Mouse (Mus musculus) intestine, embryonic 15.5 days (tissue): ENCODE data around the gene 1190005I06Rik. TPM values are rescaled to one million over a fixed set of nuclear protein-coding genes. Genes with fewer than 3 reads are reported as not detected.

Experiments used
- ATAC-seq: fragments of 200-750 bp; cut with Nextera tagmentation; 2 replicates; pipeline ENCODE4 v1.8.0; 2017; ENCODE audit warnings: moderate TSS enrichment, moderate library complexity
- H3K27ac ChIP-seq: fragments of 300-500 bp; sonication (generic); 2 replicates; pipeline ENCODE4 v1.5.1; 2015; ENCODE audit warnings: mild to moderate bottlenecking, inconsistent platforms
- H3K27me3 ChIP-seq: fragments of 300-500 bp; sonication (generic); replicated peaks from 2 replicates; pipeline ENCODE4 v1.6.1; 2015; ENCODE audit warnings: inconsistent platforms
- H3K36me3 ChIP-seq: fragments of 300-500 bp; sonication (generic); 2 replicates; pipeline ENCODE4 v1.6.1; 2015; ENCODE audit warnings: inconsistent platforms
- H3K4me1 ChIP-seq: fragments of 300-500 bp; sonication (generic); replicated peaks from 2 replicates; pipeline ENCODE4 v1.6.1; 2015; ENCODE audit warnings: inconsistent platforms
- H3K4me2 ChIP-seq: fragments of 300-500 bp; sonication (generic); replicated peaks from 2 replicates; pipeline ENCODE4 v1.6.1; 2015; ENCODE audit warnings: mild to moderate bottlenecking, inconsistent platforms
- H3K4me3 ChIP-seq: fragments of 300-500 bp; sonication (generic); replicated peaks from 2 replicates; pipeline ENCODE4 v1.5.1; 2015; ENCODE audit warnings: inconsistent platforms
- H3K9ac ChIP-seq: fragments of 300-500 bp; sonication (generic); 2 replicates; pipeline ENCODE4 v1.6.1; 2015; ENCODE audit warnings: inconsistent platforms
- H3K9me3 ChIP-seq: fragments of 300-500 bp; sonication (generic); 2 replicates; pipeline ENCODE4 v1.6.1; 2016; ENCODE audit warnings: inconsistent platforms
- WGBS: fragments of 180-500 bp; shearing (Covaris S2); methylation state at CpG from one replicate; pipeline ENCODE4 v1.1.7; 2015; 5-methylcytosine and 5-hydroxymethylcytosine counted together
- polyA plus RNA-seq: library from polyadenylated mRNA; unstranded; fragments of >200 nt; fragmentation: Nextera tagmentation; extraction: Ambion mirVana; gene quantifications from 2 replicates; pipeline ENCODE4 v1.2.1, GENCODE M21; 2015

Gene 1190005I06Rik
- polyA plus RNA-seq, 1 experiment from 2014 or later = 1.3 TPM

DNA sequence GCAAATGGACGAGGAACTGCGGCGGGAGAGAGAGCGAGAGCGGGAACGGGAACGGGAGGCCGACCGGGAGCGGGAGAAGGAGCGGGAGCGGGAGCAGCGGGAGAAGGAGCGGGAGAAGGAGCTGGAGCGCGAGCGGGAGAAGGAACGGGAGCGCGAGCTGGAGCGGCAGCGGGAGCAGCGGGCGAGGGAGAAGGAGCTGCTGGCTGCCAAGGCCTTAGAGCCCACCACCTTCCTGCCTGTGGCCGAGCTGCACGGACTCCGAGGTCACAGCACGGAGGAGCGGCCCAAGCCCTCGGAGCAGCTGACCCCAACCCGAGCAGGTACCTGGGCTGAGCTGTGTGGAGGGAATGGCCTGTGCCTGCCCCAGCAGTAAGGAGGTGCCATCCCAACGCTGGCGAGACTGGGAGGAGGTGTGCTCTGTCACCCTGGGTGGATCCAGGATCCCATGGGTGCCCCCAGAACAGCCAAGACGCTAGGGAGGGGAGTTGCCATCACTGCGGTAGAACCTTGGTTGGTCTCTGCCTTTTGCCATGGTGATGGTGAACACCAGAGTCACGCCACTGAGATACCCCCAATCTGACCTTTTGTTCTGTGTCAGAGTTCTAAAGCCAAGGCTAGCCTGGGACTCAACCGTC is 79.2 kb downstream of the 1190005I06Rik start:
- Histone ChIP-seq H3K4me1 (peaks cover 25% of the 10 kb centered on the region), H3K9ac (no peak overlapping the region), H3K4me3 (no peak overlapping the region), H3K27me3 (no peaks in the 10 kb centered on the region), H3K9me3 (no peaks in the 10 kb centered on the region), H3K4me2 (no peak overlapping the region), H3K36me3 (peaks cover 57% of the 10 kb centered on the region), H3K27ac (no peak overlapping the region)
- ATAC-seq = no peak
- 98% methylated on average over 37 of the region's 37 CpGs for WGBS

- H3K9ac ChIP-seq = no peak overlapping the region
- peaks cover 31% of the 10 kb centered on the region for H3K4me1 ChIP-seq
- no peaks in the 10 kb centered on the region for H3K27me3 ChIP-seq
- no peak overlapping the region for H3K4me3 ChIP-seq
- no peaks in the 10 kb centered on the region for H3K9me3 ChIP-seq
- H3K36me3 ChIP-seq = peaks cover 51% of the 10 kb centered on the region
- H3K27ac ChIP-seq = no peak overlapping the region
- no peak for ATAC-seq
- WGBS = 93% methylated on average over 17 of the region's 17 CpGs
- no peak overlapping the region for H3K4me2 ChIP-seq
Observed at GRCm38 (mm10) chr8:120567731-120568130, 79.7 kb downstream of the 1190005I06Rik start.

- Histone ChIP-seq H3K9me3 (no peaks in the 10 kb centered on the region), H3K27ac (no peak overlapping the region), H3K9ac (no peak overlapping the region), H3K4me2 (no peak overlapping the region), H3K4me3 (no peak overlapping the region), H3K4me1 (peaks cover 37% of the 10 kb centered on the region), H3K36me3 (peaks cover 41% of the 10 kb centered on the region), H3K27me3 (no peaks in the 10 kb centered on the region)
- 85% methylated on average over 8 of the region's 8 CpGs for WGBS
- no peak for ATAC-seq
Observed at GRCm38 (mm10) chr8:120566681-120567080, 80.8 kb downstream of the 1190005I06Rik start.

- H3K36me3 ChIP-seq = peaks cover 31% of the 10 kb centered on the region
- no peak overlapping the region for H3K4me3 ChIP-seq
- H3K9me3 ChIP-seq = no peaks in the 10 kb centered on the region
- WGBS = 38% methylated on average over 7 of the region's 7 CpGs
- H3K4me2 ChIP-seq = no peak overlapping the region
- peak overlapping the region; percentile 28; the same call in 1 of the 2 replicates for H3K27ac ChIP-seq
- no peaks in the 10 kb centered on the region for H3K27me3 ChIP-seq
- ATAC-seq = no peak
- peaks cover 37% of the 10 kb centered on the region for H3K4me1 ChIP-seq
- no peak overlapping the region for H3K9ac ChIP-seq
Observed at GRCm38 (mm10) chr8:120565151-120565711, 82.2 kb downstream of the 1190005I06Rik start.

DNA sequence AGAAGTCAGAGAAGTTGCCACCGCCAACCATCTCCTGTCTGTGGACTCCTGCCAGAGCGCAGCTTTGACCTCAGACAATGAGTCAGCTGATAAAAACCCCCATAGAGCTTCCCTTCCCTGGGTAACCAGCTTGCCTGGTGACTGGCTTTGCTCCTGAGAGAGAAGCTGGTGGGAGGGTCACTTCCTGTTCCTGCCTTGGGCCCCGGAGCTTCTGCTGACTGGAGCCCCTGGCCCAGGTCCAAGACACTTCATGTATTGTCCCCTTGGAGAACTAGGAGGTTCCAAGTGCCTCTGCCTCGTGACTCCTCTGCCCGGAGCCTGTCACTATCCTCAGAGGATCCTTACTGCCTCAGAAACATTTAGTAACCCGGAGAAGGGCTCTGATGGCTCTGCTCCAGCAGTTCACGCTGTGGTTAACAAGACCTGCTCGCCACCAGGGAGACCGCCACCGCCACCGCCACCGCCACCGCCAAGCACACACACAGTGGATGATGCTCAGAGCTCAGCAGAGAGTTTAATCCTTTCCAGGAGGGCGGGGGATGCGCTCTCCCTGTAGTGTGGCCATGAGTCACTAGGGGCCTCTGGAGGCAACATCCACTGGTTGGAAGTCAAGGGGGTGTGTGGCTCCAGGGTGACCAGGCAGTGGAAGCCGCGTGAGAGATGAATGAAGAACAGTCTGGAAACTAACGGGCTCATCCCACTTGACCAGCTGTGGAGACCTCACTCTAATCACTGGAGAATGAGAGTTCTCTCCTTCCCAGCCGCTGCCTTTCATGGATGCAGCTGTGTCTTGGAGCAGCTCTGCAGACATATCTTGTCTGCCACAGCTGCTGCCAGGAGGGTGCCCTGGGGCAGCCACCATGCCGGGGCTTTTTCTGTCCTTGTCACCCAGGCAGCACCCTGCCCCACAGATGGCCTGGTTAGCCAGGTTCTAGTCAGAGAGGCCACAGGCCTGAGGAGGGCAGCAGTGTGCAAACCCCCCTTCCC is 83.3 kb downstream of the 1190005I06Rik start:
- WGBS = 32% methylated on average over 20 of the region's 20 CpGs
- peak overlapping the region; percentile 23 for H3K9ac ChIP-seq
- no peak overlapping the region for H3K4me3 ChIP-seq
- peaks cover 40% of the 10 kb centered on the region for H3K4me1 ChIP-seq
- peak overlapping the region; percentile 84 for H3K27ac ChIP-seq
- no peaks in the 10 kb centered on the region for H3K9me3 ChIP-seq
- H3K4me2 ChIP-seq = peak overlapping the region; percentile 45
- peak; percentile 69 for ATAC-seq
- H3K27me3 ChIP-seq = no peaks in the 10 kb centered on the region
- peaks cover 27% of the 10 kb centered on the region for H3K36me3 ChIP-seq

DNA sequence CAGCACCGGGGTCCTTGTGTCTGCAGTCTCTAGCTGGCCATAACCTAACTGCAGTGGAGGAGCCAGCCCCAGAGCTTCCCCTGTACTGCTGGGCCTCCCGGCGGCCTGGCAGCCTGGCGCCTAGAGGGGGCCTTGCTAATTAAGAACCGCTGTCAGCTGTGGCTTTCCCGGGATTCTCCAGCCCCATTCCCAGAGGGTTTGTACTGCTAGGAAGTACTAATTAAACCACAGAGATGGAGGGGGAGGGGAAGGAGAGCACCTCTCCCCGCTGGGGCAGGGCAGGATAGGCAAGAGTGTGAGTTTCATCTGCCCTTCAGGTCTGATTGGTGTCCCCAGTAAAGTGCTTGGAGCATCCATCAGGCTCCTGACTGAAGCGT is 84.1 kb downstream of the 1190005I06Rik start:
- Histone ChIP-seq H3K27me3 (no peaks in the 10 kb centered on the region), H3K27ac (peak overlapping the region; percentile 84), H3K36me3 (peaks cover 19% of the 10 kb centered on the region), H3K9me3 (no peaks in the 10 kb centered on the region), H3K4me2 (peak overlapping the region; percentile 45; the same call in 1 of the 2 replicates), H3K9ac (peak overlapping the region; percentile 23), H3K4me3 (no peak overlapping the region), H3K4me1 (peaks cover 44% of the 10 kb centered on the region)
- WGBS = 36% methylated on average over 8 of the region's 8 CpGs
- peak; percentile 6 for ATAC-seq

DNA sequence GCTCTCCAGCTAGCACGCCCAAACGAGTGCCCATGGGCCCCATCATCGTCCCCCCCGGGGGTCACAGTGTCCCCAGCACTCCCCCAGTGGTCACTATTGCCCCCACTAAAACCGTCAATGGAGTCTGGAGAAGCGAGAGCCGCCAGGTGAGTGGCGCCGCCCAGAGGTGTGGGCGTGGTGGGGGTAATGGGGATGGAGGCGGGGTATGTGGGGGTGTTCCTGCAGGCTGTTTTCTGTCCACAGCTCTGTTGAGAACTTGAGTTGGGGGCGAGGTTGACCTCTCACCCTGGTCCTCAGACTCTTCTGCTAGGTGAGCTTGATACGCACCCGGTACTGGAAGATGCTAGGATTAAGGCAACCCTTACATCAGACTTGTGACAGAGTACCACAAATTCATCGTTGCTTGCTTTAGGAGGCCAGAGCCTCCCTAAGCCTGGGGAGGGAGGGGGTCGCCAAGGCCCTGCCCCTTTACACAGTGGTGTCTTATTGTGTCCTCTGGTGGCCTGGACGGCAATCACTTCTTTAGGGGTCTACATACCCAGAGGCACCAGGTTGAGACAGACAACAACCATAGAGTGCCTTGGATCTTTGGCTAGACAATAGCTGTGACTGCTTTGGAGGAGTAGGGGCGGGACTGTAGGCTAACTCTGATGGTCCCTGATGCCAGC is 84.6 kb downstream of the 1190005I06Rik start:
- Histone ChIP-seq H3K36me3 (peaks cover 14% of the 10 kb centered on the region), H3K4me2 (no peak overlapping the region)
- no peak for ATAC-seq

GRCm38 (mm10) chr8:120561539-120562435 is 85.6 kb downstream of the 1190005I06Rik start:
- 82% methylated on average over 22 of the region's 22 CpGs for WGBS
- Histone ChIP-seq H3K9me3 (no peaks in the 10 kb centered on the region), H3K4me1 (peaks cover 54% of the 10 kb centered on the region), H3K4me3 (no peak overlapping the region), H3K36me3 (peaks cover 4% of the 10 kb centered on the region; the same call in 1 of the 2 replicates), H3K27me3 (no peaks in the 10 kb centered on the region), H3K9ac (no peak overlapping the region), H3K4me2 (no peak overlapping the region), H3K27ac (peak overlapping the region; percentile 15; the same call in 1 of the 2 replicates)
- no peak for ATAC-seq

More for the DNA sequence above, 84.6 kb downstream of the 1190005I06Rik start:
- Histone ChIP-seq H3K27ac (peak overlapping the region; percentile 84), H3K9ac (peak overlapping the region; percentile 23; the same call in 1 of the 2 replicates), H3K9me3 (no peaks in the 10 kb centered on the region), H3K27me3 (no peaks in the 10 kb centered on the region), H3K4me1 (peaks cover 44% of the 10 kb centered on the region), H3K4me3 (no peak overlapping the region)
- WGBS = 80% methylated on average over 18 of the region's 18 CpGs

- H3K4me3 ChIP-seq = no peak overlapping the region
- peaks cover 63% of the 10 kb centered on the region for H3K4me1 ChIP-seq
- ATAC-seq = no peak
- no peaks in the 10 kb centered on the region for H3K9me3 ChIP-seq
- H3K27me3 ChIP-seq = no peaks in the 10 kb centered on the region
- no peak overlapping the region for H3K9ac ChIP-seq
- H3K27ac ChIP-seq = no peak overlapping the region
- H3K4me2 ChIP-seq = no peak overlapping the region
- H3K36me3 ChIP-seq = 0 out of 2 replicates have a peak, but pooled peaks cover 2% of the 10 kb centered on the region
- 89% methylated on average over 5 of the region's 5 CpGs for WGBS
Observed at GRCm38 (mm10) chr8:120560535-120560934, 86.9 kb downstream of the 1190005I06Rik start.

DNA sequence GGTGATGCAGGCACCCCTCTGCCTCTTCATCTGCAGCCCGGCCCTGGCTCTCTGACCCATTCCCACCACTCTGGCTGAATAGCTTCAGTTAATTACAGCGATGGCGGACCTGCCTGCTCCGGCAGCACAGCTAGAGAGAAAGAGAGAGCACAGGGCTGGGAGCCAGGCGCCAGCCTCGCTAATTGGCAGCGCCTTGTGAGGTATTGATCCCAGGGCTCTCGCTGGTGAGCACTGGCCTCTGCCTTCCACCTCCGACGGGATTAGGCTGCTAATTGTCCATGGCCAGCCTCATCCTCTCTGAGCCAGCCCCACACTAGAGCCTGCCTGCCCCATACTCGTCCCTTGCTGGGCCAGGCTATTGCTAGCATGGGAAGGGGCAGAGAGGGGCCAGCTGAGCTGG is 87.8 kb downstream of the 1190005I06Rik start:
- H3K4me2 ChIP-seq = no peak overlapping the region
- H3K4me1 ChIP-seq = peaks cover 56% of the 10 kb centered on the region
- H3K4me3 ChIP-seq = no peak overlapping the region
- H3K9ac ChIP-seq = no peak overlapping the region
- no peaks in the 10 kb centered on the region for H3K9me3 ChIP-seq
- no peak for ATAC-seq
- H3K36me3 ChIP-seq = 0 out of 2 replicates have a peak, but pooled peaks cover 2% of the 10 kb centered on the region
- WGBS = 58% methylated on average over 11 of the region's 11 CpGs
- H3K27me3 ChIP-seq = no peaks in the 10 kb centered on the region
- no peak overlapping the region for H3K27ac ChIP-seq
